Mouse (Mus musculus) olfactory bulb, adult 2 months (tissue): ENCODE measurements around the gene Steap2.

Source experiments
- CTCF ChIP-seq: fragments of 200-500 bp; IDR thresholded peaks from 2 replicates; pipeline ENCODE4 v1.5.1; 2012; ENCODE audit warnings: low read depth, mild to moderate bottlenecking, low read length, moderate library complexity; ENCODE audit not compliant: insufficient read depth
- POLR2A ChIP-seq: fragments of 200-500 bp; IDR thresholded peaks from 2 replicates; pipeline ENCODE4 v1.6.1; 2012; ENCODE audit warnings: mild to moderate bottlenecking, low read depth, low read length, moderate library complexity; ENCODE audit not compliant: insufficient read depth

DNA sequence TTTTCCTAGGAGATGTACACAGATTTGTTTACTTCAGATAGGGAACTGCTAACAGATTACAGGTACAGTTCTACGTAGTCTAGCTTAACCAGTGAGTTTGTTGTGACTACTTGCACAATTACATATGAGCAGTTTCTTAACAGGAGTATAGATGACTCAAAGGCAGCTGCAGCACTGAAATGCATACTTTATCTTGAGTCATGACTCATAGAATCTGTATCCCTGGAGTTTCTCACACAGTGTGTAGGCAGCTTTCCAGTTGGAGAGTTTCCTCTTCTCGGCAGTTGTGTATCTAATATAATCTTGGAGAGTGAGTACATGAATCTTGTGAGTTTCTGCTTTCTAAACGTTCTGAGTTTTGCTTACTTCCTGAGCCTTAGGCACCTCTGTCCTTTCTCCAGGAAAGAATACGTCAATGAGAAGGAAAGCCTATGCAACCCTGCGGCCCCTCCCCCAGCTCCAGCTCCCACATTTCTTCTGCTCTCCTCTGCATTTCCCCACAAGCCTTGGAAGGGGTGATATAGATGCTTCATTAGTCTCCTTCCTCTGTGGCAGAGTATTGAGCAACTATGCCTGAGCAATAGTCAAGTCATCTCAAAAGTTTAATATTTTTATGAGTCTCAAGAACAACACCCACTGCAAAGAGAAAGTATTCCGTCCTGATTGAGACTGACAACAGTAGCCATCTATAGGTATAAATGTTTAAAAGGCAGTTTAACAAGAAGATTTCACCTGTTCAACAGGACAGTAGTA, 45.4 kb downstream of the Steap2 start:
- no peak for TF ChIP-seq POLR2A
- no peak for TF ChIP-seq CTCF
